Mouse (Mus musculus) midbrain, embryonic 15.5 days (tissue): Measurements from ENCODE around the gene Asic1. TPM values are rescaled to one million over a fixed set of nuclear protein-coding genes. Genes with fewer than 3 reads are reported as not detected.

ENCODE experiments used
- ATAC-seq: fragments of 200-750 bp; cut with Nextera tagmentation; replicated peaks from 2 replicates; pipeline ENCODE4 v1.8.0; 2017; ENCODE audit warnings: moderate TSS enrichment
- H3K27ac ChIP-seq: fragments of 300-500 bp; sonication (generic); 2 replicates; pipeline ENCODE4 v1.5.1; 2015; ENCODE audit warnings: mild to moderate bottlenecking, inconsistent platforms
- H3K27me3 ChIP-seq: fragments of 300-500 bp; sonication (generic); replicated peaks from 2 replicates; pipeline ENCODE4 v1.6.1; 2015; ENCODE audit warnings: inconsistent platforms
- H3K36me3 ChIP-seq: fragments of 300-500 bp; sonication (generic); replicated peaks from 2 replicates; pipeline ENCODE4 v1.6.1; 2015; ENCODE audit warnings: inconsistent platforms
- H3K4me1 ChIP-seq: fragments of 300-500 bp; sonication (generic); 2 replicates; pipeline ENCODE4 v1.6.1; 2015; ENCODE audit warnings: inconsistent platforms
- H3K4me2 ChIP-seq: fragments of 300-500 bp; sonication (generic); 2 replicates; pipeline ENCODE4 v1.6.1; 2015; ENCODE audit warnings: inconsistent platforms, mild to moderate bottlenecking, moderate library complexity
- H3K4me3 ChIP-seq: fragments of 300-500 bp; sonication (generic); 2 replicates; pipeline ENCODE4 v1.5.1; 2015; ENCODE audit warnings: mild to moderate bottlenecking, inconsistent platforms
- H3K9ac ChIP-seq: fragments of 300-500 bp; sonication (generic); 2 replicates; pipeline ENCODE4 v1.6.1; 2015; ENCODE audit warnings: mild to moderate bottlenecking, inconsistent platforms
- H3K9me3 ChIP-seq: fragments of 300-500 bp; sonication (generic); 2 replicates; pipeline ENCODE4 v1.6.1; 2016; ENCODE audit warnings: inconsistent platforms
- WGBS: fragments of 180-500 bp; shearing (Covaris S2); methylation state at CpG from one replicate; pipeline ENCODE4 v1.1.7; 2015; ENCODE audit warnings: mixed read lengths; 5-methylcytosine and 5-hydroxymethylcytosine counted together
- polyA plus RNA-seq: library from polyadenylated mRNA; unstranded; fragments of >200 nt; fragmentation: Nextera tagmentation; extraction: Ambion mirVana; gene quantifications from 2 replicates; pipeline ENCODE4 v1.2.1, GENCODE M21; 2015

Asic1 gene
- polyA plus RNA-seq, 1 experiment from 2014 or later = 65.9 TPM

- H3K4me3 ChIP-seq = peak within 1 kb of the TSS; percentile 92
- H3K4me1 ChIP-seq = peaks cover 62% of the 10 kb centered on the region
- H3K4me2 ChIP-seq = peak within 1 kb of the TSS; percentile 94
- WGBS = 0% methylated on average over 52 of the region's 68 CpGs
- H3K27me3 ChIP-seq = 0 out of 2 replicates have a peak, but pooled peaks cover 3% of the 10 kb centered on the region
- peak; percentile 93 for ATAC-seq
- H3K27ac ChIP-seq = no peak within 1 kb of the TSS
- H3K9me3 ChIP-seq = no peaks in the 10 kb centered on the region
- H3K9ac ChIP-seq = peak within 1 kb of the TSS; percentile 65
- H3K36me3 ChIP-seq = no peaks in the 10 kb centered on the region
These were observed 18.9 kb upstream of the Asic1 start, which contains the start of gene Racgap1 for GRCm38 (mm10) chr15:99651163-99651872. Gene Racgap1, minus strand, starts transcription at chr15:99651656.

GRCm38 (mm10) chr15:99651984-99652872 lies 17.9 kb upstream of the Asic1 start:
- peaks cover 57% of the 10 kb centered on the region for H3K4me1 ChIP-seq
- WGBS = 77% methylated on average over 10 of the region's 10 CpGs
- no peaks in the 10 kb centered on the region for H3K9me3 ChIP-seq
- no peaks in the 10 kb centered on the region for H3K36me3 ChIP-seq
- no peak overlapping the region for H3K27ac ChIP-seq
- H3K4me3 ChIP-seq = peak overlapping the region; percentile 92
- 0 out of 2 replicates have a peak, but pooled peaks cover 3% of the 10 kb centered on the region for H3K27me3 ChIP-seq
- peak overlapping the region; percentile 94 for H3K4me2 ChIP-seq
- ATAC-seq = no peak
- peak overlapping the region; percentile 21; the same call in 1 of the 2 replicates for H3K9ac ChIP-seq

- H3K36me3 ChIP-seq = no peaks in the 10 kb centered on the region
- H3K27ac ChIP-seq = no peak overlapping the region
- no peak overlapping the region for H3K9ac ChIP-seq
- 0 out of 2 replicates have a peak, but pooled peaks cover 3% of the 10 kb centered on the region for H3K27me3 ChIP-seq
- H3K4me2 ChIP-seq = peak overlapping the region; percentile 39
- H3K4me1 ChIP-seq = peaks cover 47% of the 10 kb centered on the region
- WGBS = 9% methylated on average over 8 of the region's 8 CpGs
- ATAC-seq = no peak
- 0 out of 2 replicates have a peak overlapping the region, but pooled peaks have one; percentile 1 for H3K4me3 ChIP-seq
- H3K9me3 ChIP-seq = no peaks in the 10 kb centered on the region
These were observed 16.9 kb upstream of the Asic1 start for GRCm38 (mm10) chr15:99653291-99653690.

- Histone ChIP-seq H3K4me3 (0 out of 2 replicates have a peak overlapping the region, but pooled peaks have one; percentile 1), H3K4me1 (peaks cover 41% of the 10 kb centered on the region), H3K9ac (no peak overlapping the region), H3K27ac (no peak overlapping the region), H3K4me2 (peak overlapping the region; percentile 39), H3K36me3 (no peaks in the 10 kb centered on the region), H3K27me3 (0 out of 2 replicates have a peak, but pooled peaks cover 3% of the 10 kb centered on the region), H3K9me3 (no peaks in the 10 kb centered on the region)
- ATAC-seq = no peak
- 4% methylated on average over 17 of the region's 21 CpGs for WGBS
These were observed 16.3 kb upstream of the Asic1 start for GRCm38 (mm10) chr15:99653876-99654275.

GRCm38 (mm10) chr15:99655956-99656355 lies 14.2 kb upstream of the Asic1 start:
- Histone ChIP-seq H3K36me3 (no peaks in the 10 kb centered on the region), H3K4me2 (no peak overlapping the region), H3K9me3 (no peaks in the 10 kb centered on the region), H3K4me1 (peaks cover 23% of the 10 kb centered on the region), H3K27ac (no peak overlapping the region; the same call in 1 of the 2 replicates), H3K9ac (no peak overlapping the region), H3K4me3 (no peak overlapping the region), H3K27me3 (0 out of 2 replicates have a peak, but pooled peaks cover 3% of the 10 kb centered on the region)
- WGBS = 47% methylated on average over 9 of the region's 9 CpGs
- no peak for ATAC-seq

- no peak overlapping the region for H3K4me3 ChIP-seq
- no peak overlapping the region for H3K4me2 ChIP-seq
- no peak for ATAC-seq
- H3K36me3 ChIP-seq = no peaks in the 10 kb centered on the region
- no peaks in the 10 kb centered on the region for H3K9me3 ChIP-seq
- 60% methylated on average over 2 of the region's 2 CpGs for WGBS
- 0 out of 2 replicates have a peak, but pooled peaks cover 3% of the 10 kb centered on the region for H3K27me3 ChIP-seq
- H3K27ac ChIP-seq = no peak overlapping the region
- H3K4me1 ChIP-seq = peaks cover 24% of the 10 kb centered on the region
- no peak overlapping the region for H3K9ac ChIP-seq
These were observed 11.7 kb upstream of the Asic1 start for GRCm38 (mm10) chr15:99658437-99658836.

GRCm38 (mm10) chr15:99661121-99661830 lies 8.9 kb upstream of the Asic1 start:
- Histone ChIP-seq H3K36me3 (no peaks in the 10 kb centered on the region), H3K27me3 (no peaks in the 10 kb centered on the region), H3K9me3 (no peaks in the 10 kb centered on the region), H3K4me3 (no peak overlapping the region), H3K4me2 (no peak overlapping the region), H3K9ac (no peak overlapping the region), H3K4me1 (peaks cover 39% of the 10 kb centered on the region), H3K27ac (peak overlapping the region; percentile 61)
- 93% methylated on average over 15 of the region's 15 CpGs for WGBS
- ATAC-seq = no peak

GRCm38 (mm10) chr15:99662371-99662770 lies 7.8 kb upstream of the Asic1 start:
- no peak for ATAC-seq
- H3K27ac ChIP-seq = peak overlapping the region; percentile 61
- H3K4me1 ChIP-seq = peaks cover 39% of the 10 kb centered on the region
- no peaks in the 10 kb centered on the region for H3K9me3 ChIP-seq
- no peaks in the 10 kb centered on the region for H3K36me3 ChIP-seq
- H3K9ac ChIP-seq = no peak overlapping the region
- H3K4me3 ChIP-seq = no peak overlapping the region
- no peak overlapping the region for H3K4me2 ChIP-seq
- WGBS = 44% methylated on average over 7 of the region's 7 CpGs
- H3K27me3 ChIP-seq = no peaks in the 10 kb centered on the region

GRCm38 (mm10) chr15:99663964-99664599 lies 6.1 kb upstream of the Asic1 start:
- WGBS = 4% methylated on average over 17 of the region's 17 CpGs
- H3K9me3 ChIP-seq = no peaks in the 10 kb centered on the region
- no peaks in the 10 kb centered on the region for H3K36me3 ChIP-seq
- peak overlapping the region; percentile 41 for H3K4me3 ChIP-seq
- peak overlapping the region; percentile 51 for H3K9ac ChIP-seq
- H3K4me1 ChIP-seq = peaks cover 47% of the 10 kb centered on the region
- peak overlapping the region; percentile 88 for H3K27ac ChIP-seq
- ATAC-seq = no peak; the same call in 1 of the 2 replicates
- H3K4me2 ChIP-seq = peak overlapping the region; percentile 79
- H3K27me3 ChIP-seq = no peaks in the 10 kb centered on the region

GRCm38 (mm10) chr15:99664600-99665451 lies 5.3 kb upstream of the Asic1 start:
- H3K27ac ChIP-seq = peak overlapping the region; percentile 88
- ATAC-seq = peak; percentile 88
- peak overlapping the region; percentile 79 for H3K4me2 ChIP-seq
- WGBS = under 1% methylated on average over 52 of the region's 52 CpGs
- H3K36me3 ChIP-seq = no peaks in the 10 kb centered on the region
- peak overlapping the region; percentile 51 for H3K9ac ChIP-seq
- no peaks in the 10 kb centered on the region for H3K27me3 ChIP-seq
- peak overlapping the region; percentile 41 for H3K4me3 ChIP-seq
- H3K4me1 ChIP-seq = peaks cover 54% of the 10 kb centered on the region
- no peaks in the 10 kb centered on the region for H3K9me3 ChIP-seq

- Histone ChIP-seq H3K4me2 (no peak overlapping the region), H3K27ac (no peak overlapping the region), H3K9ac (no peak overlapping the region), H3K4me3 (no peak overlapping the region), H3K9me3 (no peaks in the 10 kb centered on the region), H3K27me3 (no peaks in the 10 kb centered on the region), H3K4me1 (peaks cover 70% of the 10 kb centered on the region), H3K36me3 (no peaks in the 10 kb centered on the region)
- WGBS = 99% methylated on average over 2 of the region's 2 CpGs
- no peak for ATAC-seq
These were observed 2.6 kb upstream of the Asic1 start for GRCm38 (mm10) chr15:99667544-99667943.
